Mouse (Mus musculus) lung, postnatal 36 days (tissue): Measurements from ENCODE around the gene Dctn2.
"Not testable (repeated sequence)": the region's sequence is repeated elsewhere in the genome, so short reads cannot be mapped to it uniquely, and the experiment has no call there.

Source experiments
- DNase-seq: peaks from one replicate; pipeline ENCODE4 v3.0.0; 2022; ENCODE audit warnings: mixed read lengths

The Dctn2 gene

DNA sequence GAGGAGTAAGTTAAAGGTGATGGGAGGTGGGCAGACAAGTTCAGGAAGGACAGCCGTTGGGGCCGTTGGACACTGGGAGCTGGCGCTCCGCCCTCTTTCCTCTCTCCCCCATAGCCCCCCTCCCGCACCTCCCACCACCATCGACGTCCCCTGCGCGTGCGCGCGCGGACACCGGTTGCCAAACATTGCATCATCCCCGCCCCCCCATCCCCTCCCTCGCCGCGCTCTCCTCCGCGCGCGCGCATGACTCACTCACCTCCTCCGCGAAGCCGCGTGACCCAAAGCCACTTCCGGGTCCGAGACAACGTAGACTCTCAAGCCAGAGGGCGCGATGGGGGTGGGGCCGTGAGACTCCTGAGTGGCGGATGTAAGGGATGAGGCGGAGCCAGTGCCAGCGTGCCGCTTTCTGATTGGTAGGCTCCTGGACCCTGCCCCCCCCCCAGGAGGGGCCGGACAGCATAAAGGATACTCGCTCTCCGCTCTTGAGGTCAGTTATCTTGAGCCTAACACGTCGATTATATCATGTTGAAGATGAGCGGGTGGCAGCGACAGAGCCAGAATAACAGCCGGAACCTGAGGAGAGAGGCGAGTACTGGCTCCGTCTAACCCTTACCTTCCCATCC lies 24.2 kb downstream of the Dctn2 start:
- peak; percentile 100 for DNase-seq

- peak; percentile 70 for DNase-seq
These were observed 25.0 kb downstream of the Dctn2 start for GRCm38 (mm10) chr10:127290930-127291880.

GRCm38 (mm10) chr10:127291881-127292638 lies 25.9 kb downstream of the Dctn2 start:
- DNase-seq: no peak

DNA sequence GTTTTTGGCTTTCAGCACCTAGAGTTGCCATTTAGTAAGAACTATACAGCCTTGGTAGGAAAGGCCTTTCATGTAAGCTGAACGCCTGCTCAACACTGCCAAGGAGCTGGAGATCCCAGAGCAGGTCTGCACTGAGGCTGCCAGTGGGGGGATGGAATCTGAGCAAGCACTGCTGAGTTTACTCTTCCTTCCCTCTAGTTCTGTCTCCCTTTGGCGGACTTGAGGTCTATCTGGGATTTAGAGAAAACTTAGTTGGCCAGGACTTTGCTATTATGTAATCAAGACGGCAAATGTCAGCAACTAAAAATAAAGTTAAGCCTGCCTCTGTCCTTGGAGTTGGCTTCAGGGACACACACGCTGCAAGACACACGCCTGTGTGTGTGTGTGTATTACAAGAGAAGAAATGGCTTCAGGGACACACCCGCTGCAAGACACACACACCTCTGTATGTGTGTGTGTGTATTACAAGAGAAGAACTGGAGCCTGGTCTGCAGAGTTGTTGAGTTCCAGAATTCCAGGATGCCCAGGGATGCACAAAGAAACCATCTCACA lies 26.9 kb downstream of the Dctn2 start:
- peak; percentile 42 for DNase-seq

- DNase-seq: no peak
These were observed 27.5 kb downstream of the Dctn2 start for GRCm38 (mm10) chr10:127293590-127294113.

GRCm38 (mm10) chr10:127294895-127295510 lies 28.8 kb downstream of the Dctn2 start:
- DNase-seq: no peak

DNA sequence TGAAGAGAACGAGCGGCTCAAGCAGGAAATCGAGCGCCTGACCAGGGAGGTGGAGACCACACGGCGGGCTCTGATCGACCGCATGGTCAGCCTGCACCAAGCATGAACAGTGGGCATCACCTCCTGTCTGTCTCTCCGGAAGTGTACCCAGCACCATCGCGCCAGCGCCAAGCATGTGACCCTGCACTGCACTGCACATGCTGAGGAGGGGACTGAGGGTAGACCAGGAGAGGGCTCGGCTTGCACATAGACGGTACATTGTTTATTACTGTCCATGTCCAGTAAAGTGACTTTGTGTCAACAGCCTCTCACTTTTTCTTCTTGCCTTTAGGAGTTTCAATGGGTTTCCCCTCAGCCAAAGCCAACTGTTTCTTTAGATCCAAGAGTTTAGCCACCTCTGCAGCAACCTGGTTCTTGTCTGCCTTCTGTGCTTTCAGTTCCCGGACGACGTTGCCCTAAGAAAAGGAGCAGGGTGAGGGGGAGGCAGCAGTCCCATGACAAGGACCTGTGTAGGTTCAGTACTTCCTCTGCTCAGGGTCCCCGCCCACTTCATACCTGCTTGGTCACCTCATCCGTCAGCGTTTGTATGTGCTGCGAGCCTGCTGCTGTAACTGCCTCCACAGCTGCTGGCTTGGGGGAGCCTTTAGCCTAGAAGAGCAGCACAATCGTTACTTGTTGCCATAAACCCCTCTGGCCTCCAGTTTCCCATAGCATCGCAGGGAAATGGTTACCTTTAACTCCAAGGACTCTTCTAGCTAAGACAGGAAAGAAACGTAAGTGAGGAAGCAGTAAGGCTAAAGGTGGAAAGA lies 30.0 kb downstream of the Dctn2 start:
- no peak for DNase-seq

DNA sequence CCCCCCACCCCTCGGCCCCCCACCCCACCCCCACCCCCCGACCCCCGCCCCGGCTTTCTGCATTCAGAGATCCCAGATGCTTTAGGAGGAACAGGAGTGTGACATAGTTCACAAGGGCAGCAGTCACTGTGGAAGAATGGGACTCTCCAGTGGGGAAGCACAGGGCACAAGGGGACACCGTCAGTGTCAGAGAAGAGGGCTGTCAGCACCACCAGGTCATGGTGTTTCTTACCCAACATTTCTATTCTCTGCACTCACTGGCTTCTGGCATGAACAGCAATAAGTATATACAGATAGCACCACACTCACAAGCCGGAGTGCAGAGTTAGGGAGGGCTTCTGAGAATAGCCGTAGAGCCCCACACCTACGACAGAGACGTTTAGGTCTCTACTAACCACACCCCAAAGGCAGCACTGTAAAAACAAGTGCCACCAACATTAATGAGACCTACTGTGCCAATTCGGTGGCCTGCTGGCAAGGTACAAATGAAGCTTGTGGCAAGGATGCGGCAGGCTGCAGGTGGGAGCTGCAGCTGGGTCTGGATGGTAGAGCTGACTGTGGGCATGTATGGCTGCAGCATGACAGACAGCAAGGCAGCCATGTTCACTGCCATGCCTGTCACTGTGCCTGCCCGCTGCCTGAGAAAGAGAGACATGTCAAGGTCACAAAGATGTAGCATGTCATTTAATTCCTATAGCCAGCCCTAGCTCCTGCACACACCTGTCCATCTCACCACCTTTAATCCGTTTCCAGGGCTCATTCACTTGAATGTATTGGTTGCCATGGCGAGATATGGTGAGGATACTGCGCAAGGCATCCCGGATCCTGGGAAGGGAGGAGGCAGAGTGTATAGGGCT lies 31.1 kb downstream of the Dctn2 start:
- DNase-seq: no peak

DNA sequence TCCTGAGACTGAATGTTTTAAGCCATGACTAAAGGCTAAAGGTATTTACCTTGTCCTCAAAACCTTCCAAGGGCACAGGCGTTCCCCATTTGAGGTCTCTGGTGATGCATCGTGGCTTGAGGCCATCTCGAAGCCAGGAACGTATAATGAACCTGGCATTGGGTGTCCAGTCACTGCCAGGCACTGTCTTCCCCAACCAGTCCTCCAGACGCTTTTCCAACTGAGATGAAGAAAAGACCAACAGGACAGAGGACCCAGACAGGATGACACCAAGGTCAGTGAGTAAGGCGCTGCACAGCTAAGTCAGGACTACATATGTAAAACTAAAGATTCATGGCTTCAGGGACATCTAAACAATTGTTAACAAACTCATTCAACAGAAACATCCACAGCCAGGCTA lies 34.2 kb downstream of the Dctn2 start:
- no peak for DNase-seq

- no peak for DNase-seq
These were observed 37.0 kb downstream of the Dctn2 start for GRCm38 (mm10) chr10:127303136-127303535.

DNA sequence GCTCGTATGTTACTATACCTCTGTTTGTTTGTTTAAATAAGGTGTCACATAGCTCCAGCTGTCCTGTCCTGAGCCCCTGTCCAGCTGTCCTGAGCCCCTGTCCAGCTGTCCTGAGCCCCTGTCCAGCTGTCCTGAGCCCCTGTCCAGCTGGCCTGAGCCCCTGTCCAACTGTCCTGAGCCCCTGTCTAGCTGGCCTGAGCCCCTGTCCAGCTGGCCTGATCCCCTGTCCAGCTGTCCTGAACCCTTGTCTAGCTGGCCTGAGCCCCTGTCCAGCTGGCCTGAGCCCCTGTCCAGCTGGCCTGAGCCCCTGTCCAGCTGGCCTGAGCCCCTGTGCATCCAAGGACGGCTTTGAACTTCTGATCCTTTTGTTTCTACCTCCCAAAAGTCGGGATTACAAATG lies 43.0 kb downstream of the Dctn2 start:
- DNase-seq: not testable (repeated sequence)

DNA sequence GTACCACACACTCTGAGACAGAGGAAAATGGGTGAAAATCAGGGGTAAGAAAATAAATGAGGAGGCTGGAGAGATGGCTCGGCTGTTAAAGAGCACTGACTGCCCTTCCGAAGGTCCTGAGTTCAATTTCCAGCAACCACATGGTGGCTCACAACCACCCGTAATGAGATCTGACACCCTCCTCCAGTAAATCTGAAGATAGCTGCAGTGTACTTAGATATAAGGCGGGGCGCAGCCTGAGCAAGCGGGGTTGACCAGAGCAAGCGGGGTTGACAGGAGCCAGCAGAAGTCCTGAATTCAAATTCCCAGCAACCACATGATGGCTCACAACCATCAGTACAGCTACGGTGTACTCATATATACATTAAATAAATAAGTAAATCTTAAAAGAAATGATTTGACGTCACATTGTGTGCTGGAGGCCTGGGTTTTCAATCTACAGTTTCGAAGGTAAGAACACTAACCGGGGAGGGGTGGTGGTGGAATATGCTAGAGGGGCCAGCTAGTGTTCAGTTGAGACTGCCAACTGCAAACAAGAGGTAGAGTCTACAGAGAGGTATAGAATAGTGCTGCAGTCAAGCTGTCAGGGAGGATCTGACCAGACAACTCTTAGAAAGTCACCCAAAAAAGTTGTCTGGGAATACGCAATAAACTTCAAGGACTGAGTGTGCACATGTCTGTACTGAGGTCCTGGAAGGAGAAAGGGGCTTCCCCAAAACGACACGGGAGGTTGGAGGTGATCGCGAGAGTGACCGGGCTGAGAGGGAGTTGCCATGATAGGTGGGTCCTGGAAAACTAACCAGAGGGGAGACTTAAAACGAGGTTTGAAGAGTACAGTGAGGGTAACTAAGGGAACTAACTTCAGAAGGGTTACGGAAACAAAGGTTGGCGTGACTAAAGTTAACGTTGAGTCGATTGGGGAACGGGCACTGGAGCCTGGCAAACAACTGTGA lies 44.6 kb downstream of the Dctn2 start:
- no peak for DNase-seq

DNA sequence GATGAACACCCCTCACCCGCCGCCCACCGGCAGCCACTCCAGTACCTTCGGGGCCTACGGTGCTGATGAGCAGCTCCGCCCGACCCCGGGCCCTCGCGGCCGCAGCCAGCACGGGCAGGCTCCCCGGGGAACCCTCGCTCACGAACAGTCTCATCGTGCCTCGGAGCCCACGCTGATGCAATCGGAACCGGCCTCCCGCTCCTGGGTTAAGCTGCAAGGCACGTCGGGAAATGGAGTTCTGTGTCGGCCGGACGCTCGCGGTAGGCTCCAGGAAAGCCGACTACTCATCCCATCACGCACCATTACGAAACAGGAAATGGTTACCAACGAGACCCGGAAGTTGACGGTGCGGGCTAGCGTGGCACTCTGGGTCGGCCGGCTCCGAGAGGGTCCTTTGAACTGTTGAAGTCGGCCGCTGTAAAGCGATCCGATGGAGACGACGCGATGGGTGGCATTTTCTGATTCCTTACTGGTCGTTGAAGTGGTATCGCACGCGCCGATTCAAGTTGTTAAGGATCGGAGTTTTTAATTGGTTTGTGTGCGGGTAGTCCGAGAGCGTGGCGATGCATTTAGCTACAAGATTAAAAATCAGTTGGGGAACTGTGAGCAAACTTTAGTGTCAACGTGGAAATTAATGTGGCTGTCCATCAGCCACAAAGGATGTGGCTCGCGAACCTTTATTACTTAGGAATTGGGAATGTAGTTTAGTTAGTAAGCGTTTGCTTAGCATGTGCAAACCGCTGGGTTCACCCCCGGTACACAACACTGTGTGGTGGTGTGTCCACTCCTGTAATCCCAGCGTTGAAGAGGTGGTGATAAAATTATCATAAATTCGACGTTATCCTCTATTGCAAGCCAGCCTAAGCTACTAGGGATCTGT lies 45.5 kb downstream of the Dctn2 start, which contains the start of gene Mars:
Mars (minus strand) TSS at position 311 of the 880 bp plus-strand sequence.
- DNase-seq: peak; percentile 99

DNA sequence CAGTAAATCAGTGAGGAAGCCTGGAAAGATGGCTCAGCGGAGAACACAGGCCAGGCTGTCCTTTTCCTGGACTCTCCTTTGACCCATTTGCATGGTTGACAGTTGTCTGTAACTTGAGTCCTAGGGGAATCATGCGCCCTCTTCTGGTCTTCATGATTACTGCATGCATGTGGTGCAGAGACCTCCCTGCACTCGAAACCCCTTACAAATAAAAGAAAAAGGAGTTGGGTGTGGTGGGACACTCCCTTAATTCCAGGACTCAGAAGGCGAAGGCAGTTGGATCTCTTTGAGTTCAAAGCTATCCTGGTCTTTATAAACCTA lies 46.1 kb downstream of the Dctn2 start:
- peak; percentile 95 for DNase-seq

DNA sequence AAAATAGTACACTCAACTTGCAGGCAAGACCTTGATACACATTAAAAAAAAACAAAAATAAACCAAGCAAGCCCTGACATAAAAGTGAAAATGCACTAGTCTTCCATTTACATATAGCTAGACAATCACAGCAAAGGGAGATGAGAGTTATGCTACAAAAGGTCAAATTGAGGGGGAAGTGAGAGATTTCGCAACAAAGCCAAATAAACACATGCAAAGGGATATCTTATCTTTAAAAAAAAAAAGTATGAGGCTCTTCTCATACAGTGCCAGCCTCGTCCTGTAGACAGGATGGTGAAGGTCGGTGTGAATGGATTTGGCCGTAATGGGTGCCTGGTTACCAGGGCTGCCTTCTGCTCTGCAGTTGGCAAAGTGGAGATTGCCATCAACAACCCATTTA lies 46.7 kb downstream of the Dctn2 start:
- DNase-seq: peak; percentile 37

- DNase-seq: not testable (repeated sequence)
These were observed 47.3 kb downstream of the Dctn2 start for GRCm38 (mm10) chr10:127313516-127313915.

DNA sequence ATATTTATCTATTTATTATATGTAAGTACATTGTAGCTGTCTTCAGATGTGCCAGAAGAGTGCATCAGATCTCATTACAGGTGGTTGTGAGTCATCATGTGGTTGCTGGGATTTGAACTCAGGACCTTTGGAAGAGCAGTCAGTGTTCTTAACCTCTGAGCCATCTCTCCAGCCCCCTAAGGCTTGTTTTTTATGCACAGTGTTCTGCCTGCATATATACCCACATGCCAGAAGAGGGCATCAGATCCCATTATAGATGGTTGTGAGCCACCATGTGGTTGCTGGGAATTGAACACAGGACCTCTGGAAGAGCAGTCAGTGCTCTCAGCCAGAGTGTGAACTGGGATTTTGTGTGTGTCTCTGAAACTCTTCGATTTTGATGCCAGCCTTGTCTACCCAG lies 48.8 kb downstream of the Dctn2 start:
- not testable (repeated sequence) for DNase-seq

GRCm38 (mm10) chr10:127317277-127317676 lies 51.1 kb downstream of the Dctn2 start:
- DNase-seq: no peak
